Mouse (Mus musculus) spleen, postnatal 36 days (tissue): ENCODE measurements around the gene Agmat.
A peak's percentile ranks its signal among the peaks of the same experiment; 100 is the strongest.

ENCODE experiments used
- DNase-seq, 2 experiments: peaks; one replicate each; pipeline ENCODE4 v3.0.0; 2022; ENCODE audit warnings: low spot score in 2 of 2, mixed read lengths in 1 of 2

Gene Agmat

DNA sequence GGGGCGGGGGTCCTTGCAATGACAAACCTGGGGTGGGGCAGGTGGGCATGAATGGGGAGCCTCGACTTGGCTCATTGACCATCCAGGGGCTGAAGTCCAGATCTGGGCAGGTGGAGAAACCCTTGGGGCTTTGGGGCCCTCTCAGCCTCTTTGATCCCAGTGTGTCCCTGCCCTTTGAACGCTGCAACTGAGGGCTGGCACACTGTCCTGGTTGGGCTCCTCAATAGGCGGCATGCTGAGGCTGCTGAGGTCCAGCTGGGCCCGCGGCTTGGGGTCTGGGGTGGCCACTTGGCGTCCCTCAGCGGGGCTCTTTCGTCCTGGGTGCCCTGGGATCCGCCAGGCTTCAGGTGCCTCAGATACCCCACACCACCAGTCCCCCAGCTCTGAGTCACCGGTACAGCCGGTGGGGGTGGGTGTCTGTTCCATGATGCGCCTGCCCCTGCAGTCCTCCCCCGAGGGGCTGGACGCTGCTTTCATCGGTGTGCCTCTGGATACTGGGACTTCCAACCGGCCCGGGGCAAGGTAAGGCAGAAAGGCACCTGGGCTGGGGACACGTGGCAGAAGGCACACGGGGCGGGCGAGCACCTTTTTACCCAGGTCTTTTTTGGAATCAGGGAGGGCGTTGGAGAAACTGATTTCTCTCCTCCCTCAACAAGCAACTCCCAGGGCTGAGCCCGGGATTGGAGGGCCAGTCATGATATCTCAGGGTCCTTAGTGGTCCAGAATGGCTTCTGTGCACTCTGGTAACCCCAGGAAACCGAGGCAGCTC is at the start of gene Agmat:
Gene Agmat, plus strand, starts transcription at position 95 of the 769 bp plus-strand sequence.
- DNase-seq, result no peak

GRCm38 (mm10) chr4:141704625-141705024 is 41.8 kb upstream of the Agmat start:
- DNase-seq, result no peak

GRCm38 (mm10) chr4:141705331-141705730 is 41.1 kb upstream of the Agmat start:
- no peak for DNase-seq

DNA sequence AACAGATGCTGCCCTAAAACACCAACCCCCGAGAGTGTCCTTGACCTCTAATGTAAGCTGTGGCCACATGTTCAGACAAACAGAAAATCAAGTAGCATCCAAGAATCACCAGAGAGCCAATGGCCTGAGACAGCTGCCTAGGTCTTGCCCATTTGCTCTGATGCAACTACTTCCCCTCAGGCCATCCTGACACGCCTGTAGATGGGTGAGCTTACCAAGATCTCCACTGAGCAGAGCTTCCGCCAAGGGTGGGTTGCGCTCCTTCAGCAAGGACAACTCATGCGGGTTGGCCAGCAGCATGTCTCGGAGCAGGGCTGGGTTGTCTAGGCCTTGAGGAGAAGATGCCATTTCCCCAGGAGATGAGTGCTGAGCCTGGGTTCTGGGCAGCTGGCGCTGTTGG is 38.5 kb upstream of the Agmat start:
- DNase-seq, result no peak

DNA sequence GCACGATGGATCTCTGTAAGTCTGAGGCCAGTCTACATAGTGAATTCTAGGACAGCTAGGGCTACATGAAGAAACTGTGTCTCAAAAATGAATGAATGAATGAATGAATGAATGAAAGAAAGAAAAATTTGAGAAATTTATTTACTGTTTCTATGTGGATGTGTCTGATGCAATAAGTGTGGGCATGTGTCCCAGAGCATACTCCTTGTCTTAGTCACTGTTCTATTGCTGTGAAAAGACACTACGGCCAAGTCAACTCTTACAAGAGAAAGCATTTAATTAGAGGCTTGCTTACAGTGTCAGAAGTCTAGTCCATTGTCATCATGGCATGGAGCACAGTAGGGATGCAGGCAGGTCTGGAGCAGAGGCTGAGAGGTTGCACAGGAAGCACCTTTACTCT is 37.5 kb upstream of the Agmat start:
- DNase-seq, result no peak

DNA sequence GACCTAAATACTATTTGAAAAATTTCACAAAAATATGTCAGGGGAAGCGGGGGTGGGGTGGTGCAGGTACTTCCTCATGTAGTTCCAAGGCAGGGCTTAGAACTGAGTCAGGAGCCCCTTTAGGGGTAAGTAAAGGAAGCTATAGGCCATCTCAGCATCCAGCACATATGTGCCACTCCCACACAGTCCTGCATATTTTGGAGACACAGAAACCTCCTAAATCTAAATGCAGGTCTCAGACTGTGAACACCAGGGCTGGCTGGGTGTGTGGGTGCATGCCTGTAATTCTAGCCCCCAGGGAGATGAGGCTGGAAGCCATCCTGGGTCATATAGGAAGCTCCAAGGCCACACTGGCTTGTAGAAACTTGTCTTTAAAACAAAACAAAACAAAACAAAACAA is 35.2 kb upstream of the Agmat start:
- no peak for DNase-seq

DNA sequence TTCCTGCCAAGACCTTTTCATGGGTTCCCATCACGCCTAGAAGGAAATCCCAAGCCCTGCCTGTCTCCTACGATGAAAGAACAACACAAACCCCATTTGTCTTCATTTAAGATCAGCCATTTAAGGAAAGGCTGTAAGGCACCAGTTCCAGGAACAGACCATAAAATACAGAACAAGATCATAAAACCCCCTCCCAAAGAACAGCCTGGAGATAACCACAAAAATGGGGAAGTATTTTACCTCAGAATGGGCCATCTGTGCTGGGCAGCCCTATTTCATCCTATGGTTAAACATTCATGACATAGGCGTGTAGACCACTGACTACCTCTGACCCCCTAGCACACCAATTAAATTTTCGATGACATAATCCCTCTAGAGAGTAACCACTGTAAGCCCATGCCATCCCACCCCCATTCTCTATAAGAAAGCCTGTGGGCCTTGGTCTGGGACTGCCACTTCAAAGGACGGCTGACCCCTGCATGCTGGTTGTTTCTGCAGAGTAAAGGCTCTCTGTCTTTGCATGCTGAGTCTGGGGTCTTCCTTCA is 32.8 kb upstream of the Agmat start:
- DNase-seq, result peak; percentile 16 to 36

GRCm38 (mm10) chr4:141715027-141715426 is 31.4 kb upstream of the Agmat start:
- no peak for DNase-seq

- DNase-seq, result no peak
Observed at GRCm38 (mm10) chr4:141717633-141718032, 28.8 kb upstream of the Agmat start.

- DNase-seq, result no peak
Observed at GRCm38 (mm10) chr4:141719304-141719703, 27.2 kb upstream of the Agmat start.

GRCm38 (mm10) chr4:141720761-141721523 is 25.5 kb upstream of the Agmat start:
- DNase-seq, result peak; percentile 33

- DNase-seq, result no peak
Observed at GRCm38 (mm10) chr4:141721961-141722360, 24.5 kb upstream of the Agmat start.

- peak; percentile 91 to 92 for DNase-seq
Observed at GRCm38 (mm10) chr4:141722731-141723672, 23.5 kb upstream of the Agmat start, which contains the start of gene Ddi2. Ddi2 (minus strand) TSS chr4:141723419.

GRCm38 (mm10) chr4:141723673-141724068 is 22.8 kb upstream of the Agmat start:
- DNase-seq, result no peak

DNA sequence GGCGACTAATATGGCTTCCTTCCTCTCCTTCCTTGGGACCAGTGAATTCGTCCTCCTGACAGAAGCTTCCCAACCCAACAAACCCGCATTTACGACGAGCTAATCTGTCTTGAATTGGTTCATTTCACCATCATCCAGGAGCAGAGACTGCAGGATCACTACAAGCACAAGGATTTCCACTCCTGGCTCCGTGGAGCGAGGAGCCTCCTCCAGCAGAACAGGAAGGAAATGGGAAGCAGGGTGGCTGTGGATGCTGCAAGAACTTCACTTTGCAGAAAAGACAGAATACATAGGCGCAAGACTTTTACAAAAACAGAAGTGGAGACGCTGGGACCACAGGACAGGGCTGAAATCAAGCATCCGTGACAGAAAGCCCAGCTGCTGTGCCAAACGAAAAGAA is 21.9 kb upstream of the Agmat start:
- DNase-seq, result peak in 1 of 2 experiments; percentile 32

DNA sequence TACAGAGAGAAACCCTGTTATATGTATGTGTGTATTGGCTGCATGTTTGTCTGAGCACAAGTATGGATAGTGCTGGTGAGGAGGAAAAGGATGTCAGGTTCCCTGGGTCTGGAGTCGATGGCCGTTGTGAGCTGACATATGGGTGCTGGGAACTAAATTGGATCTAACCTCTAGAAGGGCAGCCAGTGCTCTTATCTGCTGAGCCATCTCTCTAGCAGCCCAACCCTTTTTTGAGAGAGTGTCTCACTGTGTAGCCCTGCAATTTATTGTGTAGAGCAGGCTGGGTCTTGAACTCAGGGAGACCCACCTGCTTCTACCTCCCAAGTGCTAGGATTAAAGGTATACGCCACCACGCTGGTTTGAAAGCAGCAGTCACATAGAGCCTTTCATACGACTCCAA is 21.2 kb upstream of the Agmat start:
- DNase-seq, result no peak

DNA sequence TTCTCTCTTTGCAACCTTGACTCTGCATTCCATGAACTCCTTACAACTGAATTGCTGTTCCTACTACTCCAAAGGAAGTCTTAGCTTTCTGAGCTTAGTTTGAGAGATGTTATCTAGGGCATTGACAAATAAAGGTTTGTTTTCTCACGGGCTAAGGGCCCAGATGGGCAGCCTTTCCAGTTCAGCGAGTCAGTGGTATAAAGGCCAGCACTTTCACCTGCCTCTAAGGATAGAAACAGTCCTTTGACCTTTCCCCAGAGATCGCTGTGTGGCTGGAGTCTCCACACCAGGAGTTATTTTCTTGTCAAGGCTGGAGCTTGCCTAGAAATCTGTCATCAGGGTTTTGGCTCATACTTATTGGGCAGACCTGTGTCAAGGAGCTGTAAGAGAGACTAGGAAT is 20.7 kb upstream of the Agmat start:
- no peak for DNase-seq

DNA sequence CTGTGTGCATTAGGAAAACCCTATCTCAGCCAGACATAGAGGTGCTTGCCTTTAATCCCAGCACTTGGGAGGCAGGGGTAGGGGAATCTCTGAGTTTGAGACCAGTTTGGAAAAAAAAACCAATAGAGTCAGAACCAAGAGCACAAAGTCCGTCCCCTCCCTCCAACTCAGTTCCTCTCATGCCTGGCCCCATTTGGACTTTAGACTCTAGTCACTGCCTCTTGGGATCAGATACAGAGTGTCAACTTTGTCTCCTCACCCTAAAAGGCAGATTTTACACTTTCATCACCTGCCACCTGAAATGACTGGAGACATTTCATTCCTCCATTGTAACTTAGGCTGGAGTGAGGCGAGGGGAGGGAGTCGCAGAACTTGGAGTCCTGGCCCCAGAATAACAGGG is 17.2 kb upstream of the Agmat start:
- DNase-seq, result no peak

GRCm38 (mm10) chr4:141730401-141730800 is 16.1 kb upstream of the Agmat start:
- no peak for DNase-seq

DNA sequence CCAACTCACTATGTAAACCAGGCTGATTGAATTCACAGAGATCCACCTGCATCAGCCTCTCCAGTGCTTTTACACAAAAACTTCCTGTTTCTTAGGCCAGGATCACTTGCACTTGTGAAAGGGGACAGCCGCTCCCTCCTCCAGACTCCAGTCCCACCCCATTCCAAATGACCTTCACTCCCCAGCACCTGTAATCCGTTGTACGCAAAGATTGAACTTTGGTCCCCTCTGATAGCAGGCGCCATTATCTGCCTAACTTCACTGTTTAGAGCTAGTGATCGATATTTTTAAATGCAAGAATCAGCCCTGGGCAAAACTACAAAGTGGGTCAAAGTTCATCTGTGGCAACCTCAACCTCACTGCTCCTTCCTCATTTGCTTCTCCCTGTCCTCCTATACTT is 14.7 kb upstream of the Agmat start:
- no peak for DNase-seq

GRCm38 (mm10) chr4:141734446-141735205 is 11.8 kb upstream of the Agmat start:
- peak; percentile 92 to 94 for DNase-seq
